Mouse (Mus musculus) thymus, adult 2 months (tissue): ENCODE results near the gene Rnf181.

Source experiments
- CTCF ChIP-seq: fragments of 200-500 bp; IDR thresholded peaks from 2 replicates; pipeline ENCODE4 v1.5.1; 2012; ENCODE audit warnings: mild to moderate bottlenecking, control low read depth, low read length, moderate library complexity, borderline replicate concordance; ENCODE audit not compliant: control insufficient read depth, poor library complexity, insufficient read depth; ENCODE audit errors: extremely low read depth
- POLR2A ChIP-seq: fragments of 200-500 bp; IDR thresholded peaks from 2 replicates; pipeline ENCODE4 v1.6.1; 2012; ENCODE audit warnings: mild to moderate bottlenecking, low read length, control low read depth, moderate library complexity; ENCODE audit not compliant: control insufficient read depth, poor library complexity, insufficient read depth; ENCODE audit errors: extremely low read depth

- TF ChIP-seq POLR2A = no peak
- TF ChIP-seq CTCF = no peak
Observed at GRCm38 (mm10) chr6:72405356-72405755, 38.6 kb upstream of the Rnf181 start.
